ENCODE assay signal across 18 mouse cellular contexts in the genomic region with DNA sequence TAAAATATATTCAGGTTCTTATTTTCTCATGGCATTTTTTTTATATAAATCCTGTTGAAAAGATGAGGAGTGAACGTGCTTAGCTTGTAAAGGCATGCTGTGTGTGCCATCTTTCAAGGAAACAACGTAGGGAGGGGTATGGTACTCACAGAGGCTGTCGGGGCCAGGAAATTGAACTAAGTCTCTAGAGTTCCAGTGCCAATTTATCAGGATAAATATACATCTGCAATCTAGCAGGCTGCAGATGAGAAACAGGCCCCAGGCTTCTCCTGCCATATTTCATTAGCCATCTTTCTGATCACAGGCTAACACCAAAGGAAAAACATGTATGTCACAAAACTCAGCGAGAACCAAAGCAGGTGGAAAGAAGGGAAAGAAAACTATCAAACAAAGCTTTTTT.
"Had no signal": no experiment of that assay in that cellular context is flagged by ENCODE, and none has a peak within 500 bp of the region (broad histone marks: within the 10 kb centered on the region; RNA-seq: fewer than 3 reads in every experiment).

No protein-coding gene starts in this region.

- H3K27ac ChIP-seq: kidney, postnatal 0 days; limb, embryonic 15.5 days; liver, embryonic 13.5 days; lung, embryonic 15.5 days; macrophage; midbrain, embryonic 13.5 days; neural tube, embryonic 15.5 days; stomach, embryonic 15.5 days had no signal

- H3K27me3 ChIP-seq: limb, embryonic 15.5 days; liver, embryonic 13.5 days; lung, embryonic 15.5 days; megakaryocyte, embryonic 14.5 days; midbrain, embryonic 13.5 days; neural tube, embryonic 15.5 days; stomach, embryonic 15.5 days had no signal

- H3K9ac ChIP-seq: limb, embryonic 15.5 days; liver, embryonic 13.5 days; liver, postnatal 0 days; lung, embryonic 15.5 days; midbrain, embryonic 13.5 days; neural tube, embryonic 15.5 days; stomach, embryonic 15.5 days had no signal

- H3K4me2 ChIP-seq: limb, embryonic 15.5 days; liver, embryonic 13.5 days; lung, embryonic 15.5 days; midbrain, embryonic 13.5 days; neural tube, embryonic 15.5 days; stomach, embryonic 15.5 days had no signal

- H3K4me1 ChIP-seq: limb, embryonic 15.5 days; liver, embryonic 13.5 days; megakaryocyte, embryonic 14.5 days; stomach, embryonic 15.5 days had no signal

- ATAC-seq: liver, postnatal 0 days; midbrain, embryonic 13.5 days had no signal

- H3K9me3 ChIP-seq: limb, embryonic 15.5 days; liver, embryonic 13.5 days; lung, embryonic 15.5 days; midbrain, embryonic 13.5 days; neural tube, embryonic 15.5 days; stomach, embryonic 15.5 days had no signal

- H3K4me3 ChIP-seq: limb, embryonic 15.5 days; liver, embryonic 13.5 days; lung, embryonic 15.5 days; megakaryocyte, embryonic 14.5 days; midbrain, embryonic 13.5 days; myocyte; neural tube, embryonic 15.5 days; stomach, embryonic 15.5 days had no signal

- H3K36me3 ChIP-seq: limb, embryonic 15.5 days; liver, embryonic 13.5 days; lung, embryonic 15.5 days; midbrain, embryonic 13.5 days; neural tube, embryonic 15.5 days; stomach, embryonic 15.5 days had no signal

- DNase-seq: kidney, adult 9 months; kidney, postnatal 36 days; layer of hippocampus, adult 9-11 months; left cerebral cortex, postnatal 4 days; liver, embryonic 13.5 days; liver, postnatal 0 days; lung, postnatal 14 days; thymus, adult 2 months; thymus, postnatal 25 days had no signal
